Mouse (Mus musculus) mature B cell (primary cell): ENCODE results near the gene Dmrt2.

ENCODE experiments used
- in situ Hi-C: fragments of 300-500 bp; cut with MboI; formaldehyde crosslinking; loops from 2 replicates; pipeline ENCODE4 v1.14.3; 2019

Dmrt2 gene

GRCm38 (mm10) chr19:25675866-25676440, 3.7 kb downstream of the Dmrt2 start:
- in situ Hi-C loops, result no loop called here

GRCm38 (mm10) chr19:25698850-25699249, 26.6 kb downstream of the Dmrt2 start:
- in situ Hi-C loops, result no loop called here

- in situ Hi-C loops, result no loop called here
Measured at GRCm38 (mm10) chr19:25713382-25713781, 41.2 kb downstream of the Dmrt2 start.

- in situ Hi-C loops, result no loop called here
Measured at GRCm38 (mm10) chr19:25714927-25715326, 42.7 kb downstream of the Dmrt2 start.

- in situ Hi-C loops, result no loop called here
Measured at GRCm38 (mm10) chr19:25722616-25723015, 50.4 kb downstream of the Dmrt2 start.
